Mouse (Mus musculus): ENCODE measurements around the gene Rnaseh2b.

The Rnaseh2b gene

DNA sequence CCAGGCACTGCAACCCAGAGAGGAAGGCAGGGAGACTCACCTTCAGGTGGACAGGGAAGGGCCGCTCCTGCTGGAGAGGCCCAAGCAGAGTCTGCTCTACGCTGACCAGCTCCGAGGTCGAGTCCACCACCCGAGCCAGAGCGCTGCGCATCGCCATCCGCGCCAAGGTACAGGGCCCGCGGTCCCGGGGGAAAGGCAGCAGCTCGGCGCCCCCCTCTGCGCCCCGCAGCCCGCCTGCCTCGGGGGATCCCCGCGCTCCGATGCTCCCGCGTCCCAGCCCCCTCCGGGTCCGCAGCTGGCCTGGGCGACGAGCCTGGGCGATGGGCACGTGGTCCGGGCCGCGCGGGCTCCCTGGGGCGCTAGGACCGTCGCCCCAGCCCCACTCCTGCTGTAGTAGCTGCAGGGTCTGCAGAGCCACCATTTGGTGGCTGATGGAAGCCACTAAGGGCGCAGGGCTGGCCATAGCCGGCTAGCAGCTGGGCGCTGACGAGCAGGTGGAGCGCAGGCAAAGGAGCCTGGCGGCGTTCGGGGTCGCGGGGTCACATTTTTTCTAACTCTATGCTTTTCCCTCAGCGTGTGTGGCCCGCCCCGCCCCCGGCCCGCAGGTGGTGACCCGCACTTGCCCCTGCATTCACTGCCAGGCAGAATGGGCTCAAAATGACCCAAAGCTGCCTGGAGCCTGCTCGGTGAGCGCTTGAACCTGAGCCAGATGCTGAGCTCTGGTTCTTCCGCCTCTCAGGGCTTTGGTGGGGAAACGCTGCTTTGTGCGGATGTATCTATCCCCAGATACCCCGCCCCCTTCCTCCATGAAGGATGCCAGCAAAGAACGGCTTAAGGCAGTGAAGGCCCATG is at the start of gene Rnaseh2b, which contains the start of gene Dleu7:
Rnaseh2b (plus strand) TSS at position 102 of the 852 bp plus-strand sequence.
Dleu7 (minus strand) TSS at position 560 of the 852 bp plus-strand sequence.
- peak; percentile 42 to 47 for DNase-seq

DNA sequence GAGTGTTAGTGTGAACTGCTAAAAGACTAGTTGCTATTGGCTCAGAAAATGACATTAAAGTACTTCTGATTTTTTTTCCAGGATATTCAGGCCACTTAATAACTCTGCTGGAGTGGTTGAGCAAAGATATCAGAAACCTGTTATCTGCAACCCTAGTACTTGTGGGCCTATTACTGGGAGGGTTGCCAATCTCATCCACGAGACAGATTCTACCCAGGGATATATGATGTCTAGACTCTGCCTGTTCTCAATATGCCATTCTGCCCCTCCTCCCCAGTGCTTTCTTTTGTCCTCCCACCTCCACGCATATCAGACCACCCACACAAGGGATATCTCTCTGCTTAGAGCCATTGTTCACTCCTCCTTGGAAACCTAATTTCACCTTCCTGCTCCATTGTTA is 48.9 kb upstream of the Rnaseh2b start:
- no peak for DNase-seq

DNA sequence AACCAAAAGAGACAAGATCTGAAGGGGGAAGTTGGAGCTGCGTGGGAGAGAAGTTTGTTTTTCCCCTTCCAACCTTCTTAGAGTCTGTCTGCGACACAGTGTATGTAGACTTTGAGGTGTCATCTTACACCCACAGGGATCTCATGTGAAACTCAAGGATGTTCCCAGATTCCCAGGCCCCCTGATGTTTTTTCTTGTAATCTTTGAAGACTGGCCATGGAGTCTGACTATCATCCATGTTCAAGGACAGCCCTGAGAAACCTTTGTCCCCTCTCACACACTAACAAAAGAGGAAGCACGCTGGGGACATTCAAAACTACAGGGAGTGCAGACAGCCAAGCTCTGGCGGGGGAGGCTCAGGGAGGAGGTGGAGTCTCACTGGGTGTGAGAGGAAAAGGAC is 46.8 kb upstream of the Rnaseh2b start:
- DNase-seq, result no peak

DNA sequence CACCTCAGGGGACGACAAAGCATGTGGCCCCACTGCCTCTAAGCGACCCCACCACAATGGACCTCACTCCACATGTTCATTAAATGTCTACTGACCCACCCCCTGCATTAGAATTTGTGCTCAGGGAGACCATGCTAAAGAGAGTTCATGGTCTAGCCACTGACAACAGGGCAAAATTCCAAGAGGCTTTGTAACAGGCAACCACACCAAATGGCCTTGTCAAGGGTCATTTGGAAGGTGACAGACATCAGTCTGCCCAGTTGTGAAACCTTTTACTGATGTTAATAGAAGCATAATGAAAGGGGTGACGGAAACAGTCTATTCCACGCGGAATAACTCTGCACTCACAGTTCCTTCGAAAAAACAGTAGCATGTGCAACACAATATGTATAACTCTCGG is 44.0 kb upstream of the Rnaseh2b start:
- no peak for DNase-seq

DNA sequence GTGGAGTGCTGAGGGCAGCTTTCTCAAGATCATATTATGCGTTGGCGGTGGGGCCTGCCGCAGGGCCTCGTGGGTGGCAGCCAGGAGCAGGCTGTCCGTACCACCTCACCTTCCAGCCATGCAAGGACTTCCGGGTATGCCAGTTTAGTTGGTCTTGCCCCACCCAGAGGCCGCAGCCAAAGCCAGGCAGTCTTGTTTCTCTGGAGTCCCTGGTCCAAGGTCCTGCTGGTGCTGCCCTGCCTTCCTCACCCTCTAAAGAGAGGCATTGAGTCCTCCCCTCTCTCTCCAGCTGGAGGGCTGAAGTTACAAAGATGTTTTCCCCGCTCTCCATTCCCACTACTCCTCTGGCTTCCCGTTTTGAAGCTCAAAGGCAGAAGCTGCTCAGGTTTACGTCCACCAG is 43.6 kb upstream of the Rnaseh2b start:
- DNase-seq, result no peak

DNA sequence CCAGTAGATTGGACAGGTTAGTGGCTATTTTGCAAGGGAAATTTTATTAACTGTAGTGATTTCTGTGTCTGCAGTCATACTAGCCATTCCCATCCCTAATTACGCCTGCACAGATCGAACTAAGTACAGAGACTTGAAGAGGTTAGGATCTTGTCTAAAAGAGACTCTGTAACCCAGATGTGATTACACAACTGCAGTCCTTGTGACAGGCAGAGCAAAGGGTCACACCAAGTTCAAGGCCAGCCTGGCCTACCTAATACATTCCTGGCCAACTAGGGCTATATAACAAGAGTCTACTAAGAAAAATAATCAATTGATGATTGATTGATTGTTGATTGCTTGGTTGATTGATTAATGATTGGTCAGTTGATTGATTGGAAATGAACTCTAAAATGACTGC is 43.1 kb upstream of the Rnaseh2b start:
- DNase-seq, result no peak

DNA sequence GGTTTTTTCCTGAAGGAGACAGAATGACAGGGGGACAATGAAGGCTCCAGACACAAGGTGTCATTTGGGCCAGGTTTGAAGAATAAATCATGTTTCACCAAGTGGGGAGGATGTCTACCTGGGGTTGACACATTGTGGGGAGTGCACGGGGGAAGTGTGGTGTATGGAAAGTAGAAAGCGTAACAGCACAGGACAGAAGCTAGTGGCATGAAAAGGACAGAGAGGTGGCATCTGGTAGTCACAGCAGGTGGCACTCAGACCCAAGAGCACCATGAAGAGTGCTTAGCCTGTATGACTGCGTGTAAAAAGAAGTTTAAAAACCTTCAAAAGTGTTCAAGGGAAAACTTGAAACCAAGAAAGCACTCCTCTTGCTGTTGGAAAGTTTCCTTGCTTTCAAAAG is 42.3 kb upstream of the Rnaseh2b start:
- peak in 1 of 2 experiments; percentile 42 for DNase-seq

DNA sequence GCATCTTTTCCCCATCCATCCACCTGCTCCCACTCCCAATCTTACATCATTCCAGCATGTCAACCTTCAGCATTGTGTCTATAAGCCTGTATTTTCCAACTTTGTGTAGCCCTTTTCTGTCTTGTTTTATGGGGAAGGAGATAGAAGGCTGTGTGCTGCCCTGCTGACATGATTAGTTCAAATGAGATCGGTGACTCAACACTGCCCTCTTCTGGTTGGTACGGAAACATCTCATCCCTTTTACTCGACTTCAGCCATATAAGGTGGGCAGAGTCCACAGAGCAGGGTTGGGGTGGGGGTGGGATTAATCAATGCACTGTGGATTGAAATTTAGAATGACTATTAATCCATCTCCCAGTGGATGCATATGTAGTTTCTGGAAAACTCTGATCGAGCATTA is 40.4 kb upstream of the Rnaseh2b start:
- peak; percentile 37 to 67 for DNase-seq

DNA sequence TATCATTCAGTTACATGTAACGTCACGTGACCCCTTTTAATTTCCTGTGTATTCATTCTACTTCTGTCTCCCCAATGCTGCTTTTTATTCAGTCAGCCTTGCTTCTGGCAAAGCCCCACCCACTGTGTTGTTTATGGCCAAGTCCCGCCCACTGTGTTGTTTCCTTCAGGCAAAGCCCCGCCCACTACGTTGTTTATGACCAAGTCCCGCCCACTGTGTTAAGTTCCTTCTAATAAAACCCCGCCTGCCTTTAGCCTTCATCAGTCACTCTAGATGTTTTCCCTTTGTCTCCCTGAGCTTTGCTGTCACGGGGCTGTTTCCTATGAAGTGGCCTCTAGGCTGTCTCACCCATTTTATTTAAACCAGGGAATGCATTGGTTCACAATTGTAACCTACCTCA is 38.0 kb upstream of the Rnaseh2b start:
- DNase-seq, result no peak

DNA sequence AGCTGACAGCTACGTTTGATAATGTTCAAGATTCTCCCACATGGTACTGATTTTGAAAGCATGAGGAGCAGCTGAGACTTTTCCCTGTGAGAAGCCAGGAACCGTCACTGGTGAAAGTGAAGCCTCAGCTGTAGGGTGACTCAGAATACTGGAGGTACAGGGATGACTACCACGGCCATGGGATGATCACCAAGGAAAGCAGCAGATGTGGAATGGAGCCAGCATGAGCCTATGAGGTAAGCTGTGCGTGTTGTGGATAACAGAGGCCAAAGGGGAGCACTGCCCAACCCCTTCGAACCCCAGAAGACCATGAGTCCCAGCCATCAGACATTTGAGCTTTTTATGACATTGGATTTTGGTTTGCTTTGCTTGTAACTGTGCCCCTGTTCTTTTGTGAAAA is 36.3 kb upstream of the Rnaseh2b start:
- DNase-seq, result no peak

DNA sequence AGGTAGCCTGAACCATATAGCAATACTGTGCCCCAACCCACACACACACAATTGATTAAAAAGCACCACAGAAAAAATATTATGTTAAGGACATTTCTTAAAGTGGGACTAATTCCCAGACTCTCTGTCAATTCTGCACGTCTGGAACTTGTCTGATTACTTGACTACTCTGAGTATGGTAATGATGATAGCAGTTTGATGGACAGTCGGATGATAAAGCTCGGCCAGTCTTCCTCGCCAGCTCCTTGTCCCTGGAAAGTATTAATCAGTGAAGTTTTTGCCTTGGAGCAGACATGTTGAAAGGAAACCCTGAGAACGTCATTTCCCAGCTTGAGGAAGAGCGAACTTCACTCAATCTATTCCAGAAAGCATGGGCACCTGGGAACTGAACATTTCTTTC is 34.3 kb upstream of the Rnaseh2b start:
- DNase-seq, result no peak

DNA sequence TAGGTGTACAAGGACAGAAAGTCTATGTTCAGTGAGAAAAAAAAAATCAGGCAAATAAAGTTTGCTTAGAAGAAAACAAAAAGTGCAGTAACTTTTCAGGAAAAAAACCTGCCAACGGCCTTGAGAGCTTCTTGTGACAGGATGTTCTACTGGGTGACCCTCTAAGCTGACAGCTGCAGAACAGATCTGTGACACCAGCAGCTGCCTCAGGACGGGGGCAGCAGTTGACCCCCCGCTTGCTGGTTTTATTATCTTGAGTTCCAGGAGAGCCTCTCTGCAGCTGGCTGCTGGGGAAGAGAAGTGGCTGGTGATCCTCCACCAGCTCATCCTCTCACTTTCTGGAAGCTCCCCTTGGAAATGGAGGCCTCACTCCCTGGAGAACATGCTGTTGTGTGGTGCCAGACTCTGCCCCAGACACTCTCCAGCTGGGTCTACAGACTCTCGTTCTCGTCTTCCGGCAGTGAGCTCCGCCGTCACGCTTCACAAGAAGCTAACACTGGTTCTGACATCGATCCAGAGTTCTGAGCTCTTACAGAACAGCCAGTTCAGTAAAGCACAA is 33.3 kb upstream of the Rnaseh2b start:
- no peak for DNase-seq

DNA sequence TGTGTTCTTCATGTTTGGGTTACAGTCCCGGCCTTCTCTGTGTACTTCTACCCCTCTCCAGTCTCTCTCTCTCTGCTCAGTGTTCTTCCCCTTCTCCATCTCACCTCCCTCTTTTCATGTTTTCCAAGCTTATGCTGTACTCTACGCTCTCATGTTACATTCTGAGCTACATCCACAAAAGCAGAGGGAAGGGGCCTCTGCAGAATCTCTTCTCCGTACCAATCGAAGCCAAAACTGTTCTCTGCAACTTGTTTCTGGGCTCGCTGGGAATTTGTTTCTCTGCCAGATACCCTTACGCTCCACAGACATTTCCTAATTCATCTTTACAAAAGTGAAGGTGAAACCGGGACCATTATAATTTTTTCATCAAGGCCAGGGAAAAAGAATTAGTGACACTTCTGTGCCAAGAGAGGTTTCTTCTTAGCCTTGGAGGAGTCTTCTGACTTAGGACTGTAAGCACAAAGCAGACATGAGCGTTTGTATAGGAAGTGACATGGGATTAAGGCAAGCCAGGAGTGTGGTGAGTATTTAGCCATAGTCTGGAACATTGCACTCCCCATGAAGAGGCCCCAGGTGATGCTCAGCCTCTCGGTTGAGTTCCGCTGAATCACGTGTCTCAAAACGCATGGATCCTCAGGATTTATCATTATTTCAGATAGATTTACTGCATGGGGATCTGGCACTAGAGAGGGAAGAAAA is 21.5 kb upstream of the Rnaseh2b start:
- no peak for DNase-seq

DNA sequence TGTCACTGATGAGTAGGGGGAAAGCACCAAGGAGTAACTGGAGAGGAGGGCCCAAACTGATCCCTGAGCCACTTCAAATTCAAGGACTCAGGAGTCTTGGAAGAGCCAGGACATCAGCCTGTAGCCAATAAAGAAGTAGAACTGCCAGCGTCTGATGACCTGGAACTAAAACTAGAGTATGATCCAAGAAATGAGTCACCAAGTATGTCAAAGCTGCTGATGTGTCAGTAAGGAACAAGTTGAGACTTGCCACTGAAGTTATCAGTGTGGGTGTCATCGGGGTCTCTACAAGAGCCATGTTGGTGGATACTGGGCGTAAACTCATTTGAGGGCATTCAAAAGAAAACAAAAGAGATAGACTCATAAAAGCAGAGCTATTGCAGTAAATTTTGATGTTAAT is 18.8 kb upstream of the Rnaseh2b start:
- no peak for DNase-seq

DNA sequence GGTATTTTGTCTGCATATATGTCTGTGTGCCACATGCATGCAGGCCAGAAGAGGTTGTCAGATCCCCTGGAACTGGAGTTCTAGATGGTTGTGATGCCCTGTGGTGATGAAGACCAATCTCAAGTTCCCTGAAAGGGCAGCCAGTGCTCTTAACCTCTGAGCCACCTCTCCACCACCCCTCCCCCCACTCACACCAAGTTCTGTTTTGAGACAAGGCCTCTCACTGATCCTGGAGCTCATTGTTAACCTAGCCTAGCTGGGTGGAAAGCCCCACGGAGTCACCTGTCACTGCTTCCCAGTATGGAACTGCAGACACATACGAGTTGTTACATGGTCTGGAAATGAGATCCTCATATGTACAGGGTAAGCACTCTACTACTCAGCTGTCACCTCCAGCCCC is 9.4 kb upstream of the Rnaseh2b start:
- no peak for DNase-seq

DNA sequence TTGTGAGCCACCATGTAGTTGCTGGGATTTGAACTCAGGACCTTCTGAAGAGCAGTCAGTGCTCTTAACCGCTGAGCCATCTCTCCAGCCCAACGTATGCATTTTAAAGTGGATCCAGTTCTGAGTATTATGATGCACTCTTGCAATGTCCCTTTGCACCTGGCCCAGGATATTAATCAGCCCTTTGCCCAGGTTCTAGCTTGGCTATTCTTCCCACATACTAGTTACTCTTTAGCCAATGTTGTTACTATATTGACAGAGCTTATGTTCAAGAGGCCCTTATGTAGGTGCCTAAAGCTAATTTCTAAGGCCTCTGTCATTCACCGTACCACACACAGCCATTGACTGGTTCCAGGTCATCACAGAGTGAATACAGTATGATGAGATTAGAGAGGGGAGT is 3.7 kb upstream of the Rnaseh2b start:
- no peak for DNase-seq

DNA sequence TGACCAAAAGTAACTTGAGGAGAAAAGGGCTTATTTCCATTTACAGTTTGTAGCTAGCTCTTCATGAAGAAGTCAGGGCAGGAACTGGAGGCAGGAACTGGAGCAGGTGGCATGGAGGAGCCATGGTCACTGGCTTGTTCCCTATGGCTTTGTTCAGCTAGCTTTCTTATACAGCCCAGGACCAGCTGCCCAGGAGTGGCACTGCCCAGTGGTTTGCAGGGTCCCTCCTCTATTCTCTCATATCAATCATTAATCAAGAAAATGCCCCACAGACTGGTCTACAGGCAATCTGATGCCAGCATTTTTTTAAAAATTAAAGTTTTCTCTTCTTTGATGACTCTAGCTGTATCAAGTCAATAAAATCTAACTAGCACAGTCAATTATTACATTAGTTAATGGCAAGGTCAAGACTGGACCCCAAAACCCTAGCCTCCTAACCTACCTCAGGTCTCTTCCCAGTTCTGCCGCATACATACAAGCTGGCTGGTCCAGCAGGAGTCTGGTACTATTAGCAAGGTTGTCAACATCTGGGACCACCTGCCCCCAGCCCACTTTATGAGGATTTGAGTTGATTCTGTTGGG is 892 bp upstream of the Rnaseh2b start:
- DNase-seq, result no peak

DNA sequence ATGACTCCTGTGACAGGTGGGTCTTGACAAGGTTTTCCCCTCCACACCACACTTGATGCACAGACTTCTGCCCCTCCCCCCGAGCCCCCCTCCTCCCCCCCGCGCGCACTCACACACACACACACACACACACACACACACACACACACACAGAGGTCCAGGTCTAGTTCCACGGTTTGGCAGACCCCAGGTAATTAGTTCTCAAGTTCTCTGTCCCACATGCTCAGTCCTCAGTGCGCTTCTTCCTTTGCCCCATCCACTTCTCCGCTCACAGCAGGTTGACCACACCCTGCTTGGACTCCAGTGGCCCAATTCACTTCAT is 262 bp upstream of the Rnaseh2b start:
- no peak for DNase-seq

DNA sequence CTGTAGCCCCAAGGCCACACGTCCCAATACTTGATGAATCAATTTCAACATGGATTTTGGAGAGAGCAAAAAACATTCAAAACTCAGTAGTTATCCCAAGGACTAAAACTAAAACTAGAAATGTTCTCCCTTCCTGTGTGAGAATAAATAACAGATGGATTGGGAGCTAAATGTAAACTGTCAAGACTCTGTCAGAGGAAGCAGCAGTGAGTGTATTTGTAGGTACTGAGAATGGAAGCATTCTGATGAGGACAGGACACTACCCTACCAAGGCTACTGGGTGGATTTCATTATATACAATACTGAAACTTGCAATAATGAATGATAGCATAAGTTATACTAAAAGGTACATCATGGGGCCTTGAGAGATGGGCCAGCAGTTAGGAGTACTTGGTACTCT is 6.4 kb downstream of the Rnaseh2b start:
- no peak for DNase-seq

DNA sequence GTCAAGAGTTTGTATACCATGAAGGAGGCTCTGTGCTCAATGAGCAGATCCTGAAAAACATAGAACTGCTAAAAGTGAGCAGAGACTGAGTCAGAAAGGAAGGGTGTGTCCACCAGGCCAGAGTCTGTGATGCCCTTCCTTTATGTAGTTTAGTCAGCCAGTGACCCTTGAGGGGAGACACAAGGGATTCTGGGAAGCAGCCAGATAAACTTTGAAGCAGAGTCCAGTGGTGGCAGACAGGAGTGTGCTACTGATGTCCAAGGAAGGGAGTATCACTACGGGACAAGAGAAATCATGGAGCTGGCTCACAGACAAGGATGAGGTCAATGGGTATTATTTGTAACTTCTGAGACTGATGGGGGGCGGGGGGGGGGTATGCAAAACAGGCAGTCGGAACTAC is 7.6 kb downstream of the Rnaseh2b start:
- no peak for DNase-seq

DNA sequence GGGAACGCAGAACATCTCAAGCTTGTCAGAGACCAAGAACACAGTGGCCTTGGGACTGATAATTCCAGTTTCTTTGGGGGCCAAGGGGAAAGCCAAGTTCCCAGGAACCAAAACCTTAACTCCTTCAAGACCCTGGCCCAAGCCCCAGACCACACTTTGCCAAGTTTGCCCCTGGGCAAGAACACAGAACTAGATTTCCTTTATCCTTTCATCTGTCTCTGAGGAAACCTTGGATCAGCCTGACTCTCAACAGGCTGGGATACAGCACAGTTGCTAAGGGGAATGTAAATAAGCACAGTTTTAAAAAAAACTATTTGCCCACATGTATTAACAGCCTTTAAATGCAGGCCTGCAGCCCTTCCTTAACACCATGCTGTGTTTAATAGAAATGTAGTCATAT is 15.2 kb downstream of the Rnaseh2b start:
- no peak for DNase-seq

DNA sequence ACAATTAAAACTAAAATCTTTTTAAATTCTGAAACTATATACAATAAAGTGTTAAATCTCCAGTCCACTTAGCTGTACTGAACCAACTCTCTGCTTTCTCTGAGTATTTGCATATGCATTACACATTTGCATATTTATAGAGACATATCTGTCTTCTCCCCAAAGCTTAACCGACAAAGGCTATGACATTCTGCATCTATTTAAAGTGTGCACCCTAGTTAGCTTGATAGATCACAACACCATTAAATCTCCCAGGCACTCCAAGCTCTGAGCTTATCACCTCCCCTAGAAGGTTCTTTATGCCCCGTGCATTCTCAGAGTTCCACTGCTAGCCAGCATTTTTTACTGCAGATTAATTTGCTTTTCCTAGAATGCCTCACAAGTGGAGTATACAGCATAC is 16.6 kb downstream of the Rnaseh2b start:
- DNase-seq, result no peak

DNA sequence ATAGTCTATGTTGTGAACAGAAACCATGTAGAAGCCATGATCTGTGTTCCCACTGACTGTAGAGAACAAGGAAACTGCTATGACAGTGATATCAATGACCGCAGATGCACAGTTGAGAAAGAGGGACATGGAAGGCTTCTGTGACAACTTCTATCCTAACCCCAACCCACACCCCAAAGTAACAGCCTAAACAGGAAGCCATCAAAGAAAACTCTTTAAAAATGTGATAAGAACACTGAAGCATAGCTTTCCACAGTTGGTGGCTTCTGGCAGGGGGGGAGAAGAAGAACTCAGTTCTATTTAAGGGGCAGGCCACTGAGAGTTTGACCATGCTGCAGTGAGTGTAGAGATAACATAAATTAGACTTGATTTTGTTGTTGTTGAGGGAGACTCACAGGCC is 19.3 kb downstream of the Rnaseh2b start:
- no peak for DNase-seq

Data from cerebellum, postnatal 25 days (tissue).